Mouse (Mus musculus) bone marrow, adult 2 months (tissue): Measurements from ENCODE around the gene Abcg3.

Experiments
- CTCF ChIP-seq: fragments of 200-500 bp; IDR thresholded peaks from 2 replicates; pipeline ENCODE4 v1.5.1; 2011; ENCODE audit warnings: low read length, control low read depth; ENCODE audit not compliant: control insufficient read depth, insufficient read depth
- POLR2A ChIP-seq: fragments of 200-500 bp; IDR thresholded peaks from 2 replicates; pipeline ENCODE4 v1.6.1; 2011; ENCODE audit warnings: low read depth, mild to moderate bottlenecking, control low read depth, low read length, borderline replicate concordance; ENCODE audit not compliant: control insufficient read depth

- TF ChIP-seq CTCF = no peak
- TF ChIP-seq POLR2A = no peak
Observed at GRCm38 (mm10) chr5:104955208-104955607, 27.3 kb downstream of the Abcg3 start.
